Mouse (Mus musculus) liver, embryonic 14.5 days (tissue): Measurements from ENCODE around the gene Radil. TPM values are rescaled to one million over a fixed set of nuclear protein-coding genes. Genes with fewer than 3 reads are reported as not detected.
A peak's percentile ranks its signal among the peaks of the same experiment; 100 is the strongest.

Experiments used
- ATAC-seq: fragments of 200-750 bp; cut with Nextera tagmentation; 2 replicates; pipeline ENCODE4 v1.8.0; 2017; ENCODE audit warnings: moderate number of reproducible peaks, mild to moderate bottlenecking, moderate library complexity; ENCODE audit not compliant: insufficient read depth
- DNase-seq, 3 experiments: peaks; one replicate each; pipeline ENCODE4 v3.0.0-alpha.2; 2012 to 2013; ENCODE audit warnings: low read depth in 3 of 3, low spot score in 3 of 3
- H3K27ac ChIP-seq: fragments of 300-500 bp; sonication (generic); 2 replicates; pipeline ENCODE4 v1.5.1; 2014; ENCODE audit warnings: moderate library complexity, mild to moderate bottlenecking, control low read depth, inconsistent platforms
- H3K27me3 ChIP-seq: fragments of 300-500 bp; sonication (generic); 2 replicates; pipeline ENCODE4 v1.6.1; 2014; ENCODE audit warnings: mild to moderate bottlenecking, low read length, moderate library complexity; ENCODE audit not compliant: control insufficient read depth, insufficient read depth
- H3K36me3 ChIP-seq: fragments of 300-500 bp; sonication (generic); replicated peaks from 2 replicates; pipeline ENCODE4 v1.6.1; 2014; ENCODE audit warnings: low read depth; ENCODE audit not compliant: control insufficient read depth, insufficient read depth
- H3K4me1 ChIP-seq, 2 experiments: fragments of 200-500 bp in 1 of 2; fragments of 300-500 bp in 1 of 2; sonication (generic) in 1 of 2; replicated peaks; 2 replicates each; pipeline ENCODE4 v1.6.1; 2012 to 2014; ENCODE audit warnings: antibody characterized with exemption in 1 of 2, inconsistent platforms in 1 of 2, low read length in 1 of 2; ENCODE audit not compliant: control insufficient read depth in 2 of 2, insufficient read depth in 2 of 2
- H3K4me2 ChIP-seq: fragments of 300-500 bp; sonication (generic); 2 replicates; pipeline ENCODE4 v1.6.1; 2014; ENCODE audit warnings: low read depth, mild to moderate bottlenecking, control low read depth, moderate library complexity
- H3K4me3 ChIP-seq, 2 experiments: fragments of 200-500 bp in 1 of 2; fragments of 300-500 bp in 1 of 2; sonication (generic) in 1 of 2; 2 replicates each; pipeline ENCODE4 v1.5.1; 2012 to 2014; ENCODE audit warnings: low read depth in 2 of 2, low read length in 2 of 2, mild to moderate bottlenecking in 2 of 2, control low read depth in 1 of 2, inconsistent platforms in 1 of 2, moderate library complexity in 1 of 2; ENCODE audit not compliant: insufficient read depth in 1 of 2
- H3K9ac ChIP-seq: fragments of 300-500 bp; sonication (generic); replicated peaks from 2 replicates; pipeline ENCODE4 v1.6.1; 2014; ENCODE audit warnings: mild to moderate bottlenecking, control low read depth, moderate library complexity
- H3K9me3 ChIP-seq: fragments of 300-500 bp; sonication (generic); 2 replicates; pipeline ENCODE4 v1.6.1; 2016; ENCODE audit warnings: low read length, mixed read lengths; ENCODE audit not compliant: control insufficient read depth
- CTCF ChIP-seq: IDR thresholded peaks from 2 replicates; pipeline ENCODE4 v1.5.1; 2016; ENCODE audit warnings: antibody characterized with exemption, low read depth, control low read depth
- EP300 ChIP-seq: IDR thresholded peaks from 2 replicates; pipeline ENCODE4 v1.6.1; 2016; ENCODE audit warnings: antibody characterized with exemption, low read depth
- WGBS: fragments of 180-500 bp; shearing (Covaris S2); extraction: QIAGEN DNeasy Blood & Tissue Kit; methylation state at CpG from one replicate; pipeline ENCODE4 v1.1.7; 2014; ENCODE audit not compliant: insufficient replicate concordance; 5-methylcytosine and 5-hydroxymethylcytosine counted together
- polyA plus RNA-seq, 2 experiments: library from polyadenylated mRNA; depleted of rRNA in 1 of 2; stranded (reverse) in 1 of 2; unstranded in 1 of 2; fragments of >200 nt; fragmentation: Nextera tagmentation in 1 of 2; extraction: Ambion mirVana in 1 of 2; gene quantifications; 2 replicates each; pipeline versions ENCODE4 v1.2.1 to v1.2.3; 2012 to 2014

The Radil gene
- polyA plus RNA-seq, 2 experiments, result 0.03 to 0.05 TPM

DNA sequence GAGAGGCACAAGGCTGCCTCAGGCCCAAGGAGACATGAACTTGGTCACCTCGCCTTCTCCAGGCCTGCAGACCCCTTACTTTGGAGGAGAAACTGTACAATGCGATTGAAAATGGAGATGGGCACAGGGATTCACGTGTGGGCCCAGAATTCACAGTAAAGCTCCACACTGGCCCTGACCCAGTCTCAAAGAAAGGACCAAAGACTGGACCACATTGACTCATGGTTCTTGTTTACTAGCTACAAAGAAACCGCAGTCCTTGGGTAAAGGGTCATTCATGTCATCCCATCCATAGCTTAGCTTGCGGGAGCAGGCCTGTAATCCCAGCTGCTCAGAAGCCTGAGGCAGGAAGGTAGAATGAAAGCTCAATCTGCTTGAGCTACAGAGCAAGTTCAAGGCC lies 67.3 kb downstream of the Radil start:
- whole genome bisulfite sequencing, result 78% methylated on average over 5 of the region's 5 CpGs
- H3K4me3 ChIP-seq, result no peak overlapping the region
- H3K4me2 ChIP-seq, result no peak overlapping the region
- no peak overlapping the region for H3K9ac ChIP-seq
- H3K4me1 ChIP-seq, result no peaks in the 10 kb centered on the region
- TF ChIP-seq CTCF, result no peak
- no peak for TF ChIP-seq EP300
- no peaks in the 10 kb centered on the region for H3K9me3 ChIP-seq
- no peak overlapping the region for H3K27ac ChIP-seq
- H3K36me3 ChIP-seq, result no peaks in the 10 kb centered on the region
- H3K27me3 ChIP-seq, result no peaks in the 10 kb centered on the region
- no peak for DNase-seq
- ATAC-seq, result no peak

DNA sequence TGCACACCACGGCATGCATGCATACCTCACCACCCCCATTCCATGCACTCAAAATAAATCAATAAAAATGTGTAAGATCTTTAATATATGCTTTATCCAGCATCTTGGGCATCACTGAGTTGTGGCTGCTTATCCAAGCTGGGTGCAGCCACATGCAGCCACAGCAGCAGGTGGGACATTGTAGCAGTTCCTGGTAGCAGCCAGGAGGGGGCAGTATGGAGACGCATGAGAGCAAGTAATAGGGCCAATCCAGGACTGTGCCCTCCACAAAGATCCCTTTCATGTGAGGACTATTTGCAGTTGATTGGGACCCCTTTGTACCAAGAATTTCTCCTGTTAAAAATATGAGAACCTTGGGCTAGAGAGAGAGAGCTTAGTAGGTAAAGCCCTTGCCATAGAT lies 68.4 kb downstream of the Radil start:
- DNase-seq, result peak in 2 of 3 experiments; percentile 24 to 31
- TF ChIP-seq CTCF (peak; percentile 91), EP300 (no peak)
- no peaks in the 10 kb centered on the region for H3K36me3 ChIP-seq

DNA sequence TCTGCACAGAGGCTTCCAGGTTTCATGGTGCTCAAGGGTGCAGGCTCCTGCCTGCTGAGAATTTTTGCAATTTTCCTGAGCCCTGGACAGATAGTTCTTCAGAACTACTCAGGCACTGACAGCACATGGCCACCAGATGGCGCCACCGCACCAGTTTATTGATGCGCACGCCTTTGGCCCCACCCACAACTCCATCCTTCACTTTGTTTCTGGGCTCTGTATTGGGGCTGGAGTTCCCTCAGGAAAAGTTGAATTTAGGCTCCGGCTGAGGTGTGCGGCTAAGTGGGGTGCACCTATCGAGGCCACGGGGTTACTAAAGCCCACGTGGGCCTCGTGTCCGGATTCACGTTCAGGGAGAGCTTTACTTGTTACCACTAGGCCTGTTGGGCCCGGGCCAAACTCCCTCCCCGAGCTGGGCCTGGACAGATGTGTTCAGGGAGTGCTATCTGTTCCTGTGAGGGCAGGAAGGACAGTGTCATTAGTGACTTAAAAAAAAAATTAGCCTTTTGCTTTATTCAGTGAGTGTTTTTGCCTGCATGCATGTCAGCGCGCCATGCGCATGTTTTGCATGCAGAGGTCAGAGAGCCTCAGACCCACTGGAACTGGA lies 72.0 kb downstream of the Radil start:
- H3K4me3 ChIP-seq, result no peak overlapping the region
- WGBS, result 36% methylated on average over 17 of the region's 17 CpGs

More for the DNA sequence above, 68.4 kb downstream of the Radil start:
- no peak overlapping the region for H3K4me2 ChIP-seq
- no peaks in the 10 kb centered on the region for H3K4me1 ChIP-seq
- H3K27me3 ChIP-seq, result no peaks in the 10 kb centered on the region
- H3K27ac ChIP-seq, result no peak overlapping the region
- no peaks in the 10 kb centered on the region for H3K9me3 ChIP-seq
- no peak overlapping the region for H3K4me3 ChIP-seq
- H3K9ac ChIP-seq, result no peak overlapping the region
- WGBS, result 50% methylated on average over 2 of the region's 2 CpGs
- ATAC-seq, result no peak

DNA sequence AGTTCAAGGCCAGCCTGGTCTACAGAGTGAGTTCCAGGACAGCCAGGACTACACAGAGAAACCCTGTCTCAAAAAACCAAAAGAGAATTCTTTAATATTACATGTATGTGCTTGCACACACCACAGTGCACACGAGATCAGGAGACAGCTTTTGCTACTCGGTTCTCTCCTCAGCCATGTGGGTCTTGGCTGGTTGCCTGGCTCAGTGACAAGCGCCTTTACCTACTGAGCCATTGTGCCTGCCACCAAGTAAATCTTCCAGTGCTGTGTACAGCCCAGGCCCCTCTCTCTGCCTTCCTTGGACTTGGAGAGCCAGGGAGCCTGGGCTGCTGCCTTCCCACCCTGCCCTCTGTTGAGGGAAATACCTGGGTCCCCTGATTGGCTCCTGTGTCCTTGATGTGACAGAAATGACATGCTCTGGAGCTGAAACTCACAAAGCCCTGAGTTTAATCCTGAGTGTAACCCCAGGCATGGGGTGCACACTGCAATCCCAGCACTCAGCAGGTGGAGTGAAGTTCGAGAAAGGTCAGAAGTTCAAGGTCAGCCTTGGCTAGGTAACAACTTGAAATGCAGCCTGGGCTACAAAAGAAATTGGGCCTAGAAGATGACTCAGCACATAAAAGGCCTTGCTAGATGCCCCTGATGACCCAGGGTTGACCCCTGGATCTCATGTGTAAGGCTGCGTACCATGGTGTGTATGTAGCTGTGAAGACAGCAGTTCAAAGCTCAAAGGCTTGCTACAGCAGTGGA lies 72.9 kb downstream of the Radil start:
- Histone ChIP-seq H3K9me3 (no peaks in the 10 kb centered on the region), H3K27me3 (no peaks in the 10 kb centered on the region), H3K36me3 (no peaks in the 10 kb centered on the region), H3K9ac (no peak overlapping the region), H3K4me2 (no peak overlapping the region), H3K4me3 (no peak overlapping the region), H3K4me1 (no peaks in the 10 kb centered on the region), H3K27ac (no peak overlapping the region)
- 71% methylated on average over 5 of the region's 5 CpGs for WGBS
- no peak for DNase-seq
- no peak for ATAC-seq
- TF ChIP-seq EP300 (no peak), CTCF (no peak)

More for the DNA sequence above, 72.0 kb downstream of the Radil start:
- TF ChIP-seq CTCF (peak; percentile 94), EP300 (no peak)
- H3K4me2 ChIP-seq, result no peak overlapping the region
- H3K27ac ChIP-seq, result no peak overlapping the region
- H3K9ac ChIP-seq, result no peak overlapping the region
- no peaks in the 10 kb centered on the region for H3K4me1 ChIP-seq
- H3K36me3 ChIP-seq, result no peaks in the 10 kb centered on the region
- no peaks in the 10 kb centered on the region for H3K9me3 ChIP-seq
- DNase-seq (peak; percentile 42 to 47 (median 43)), ATAC-seq (no peak)
- H3K27me3 ChIP-seq, result no peaks in the 10 kb centered on the region

DNA sequence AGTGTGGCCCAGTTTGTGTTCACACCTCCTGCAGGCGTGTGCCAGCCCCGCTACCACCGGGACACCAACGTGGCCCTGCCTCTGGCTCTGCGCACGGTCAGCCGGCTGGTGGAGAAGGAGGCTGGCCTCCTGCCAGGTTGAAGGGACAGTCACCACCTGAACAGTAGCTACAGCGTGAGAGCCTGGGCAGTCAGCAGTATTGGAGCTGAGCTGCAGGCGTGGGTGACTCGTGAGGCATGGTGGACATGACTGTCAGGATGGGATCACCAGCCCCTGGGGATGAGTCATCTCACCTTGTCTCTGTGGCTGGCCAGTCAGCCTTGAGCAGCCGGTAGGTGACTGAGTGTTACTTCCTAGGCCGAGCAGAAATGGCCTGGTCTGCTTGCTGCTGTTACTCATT lies 73.6 kb downstream of the Radil start:
- ATAC-seq, result no peak
- H3K4me2 ChIP-seq, result no peak overlapping the region
- H3K27ac ChIP-seq, result no peak overlapping the region
- DNase-seq, result no peak
- H3K27me3 ChIP-seq, result no peaks in the 10 kb centered on the region
- no peaks in the 10 kb centered on the region for H3K4me1 ChIP-seq
- no peak overlapping the region for H3K9ac ChIP-seq
- no peaks in the 10 kb centered on the region for H3K36me3 ChIP-seq
- no peaks in the 10 kb centered on the region for H3K9me3 ChIP-seq
- H3K4me3 ChIP-seq, result no peak overlapping the region
- TF ChIP-seq CTCF, result no peak
- TF ChIP-seq EP300, result no peak
- WGBS, result 74% methylated on average over 12 of the region's 12 CpGs
